Mouse (Mus musculus): ENCODE measurements at regions not wholly inside any gene's neighbourhood (a gene's known extent, or its start where the extent isn't known, plus 50 kb on each side); places are given as distances from the start of the nearest gene placed in this dataset.

GRCm38 (mm10) chr1:71483149-71483548 is 68.4 kb upstream of the Abca12 start:
- TF ChIP-seq CTCF (conservative IDR thresholded peaks at IDR 0.05 in 1 of 2, IDR thresholded peaks at IDR 0.05 in 1 of 2; ENCODE audit: low read depth in 2 of 2, low read length in 2 of 2), result no peak
- no peak for TF ChIP-seq EP300 (IDR thresholded peaks at IDR 0.05; ENCODE audit: low read length)
- no peak for TF ChIP-seq USF1 (IDR thresholded peaks at IDR 0.05; ENCODE audit: low read depth, low read length)
- no peak for TF ChIP-seq SMC3 (IDR thresholded peaks at IDR 0.05; ENCODE audit: low read depth, low read length)
- TF ChIP-seq MAX (IDR thresholded peaks at IDR 0.05; ENCODE audit: low read length), result no peak
- no peak for TF ChIP-seq NELFE (IDR thresholded peaks at IDR 0.05; ENCODE audit: low read depth, low read length)
- no peak for TF ChIP-seq JUND (conservative IDR thresholded peaks at IDR 0.05; ENCODE audit: low read depth, low read length)
- no peak for TF ChIP-seq ZC3H11A (IDR thresholded peaks at IDR 0.05; ENCODE audit: low read depth, low read length)
- no peak for TF ChIP-seq E2F4 (IDR thresholded peaks at IDR 0.05; ENCODE audit: insufficient replicate concordance, low read depth, low read length)
- TF ChIP-seq ZMIZ1 (IDR thresholded peaks at IDR 0.05; ENCODE audit: low read depth, low read length), result no peak
- TF ChIP-seq UBTF (IDR thresholded peaks at IDR 0.05; ENCODE audit: low read depth, low read length), result no peak
